Mouse (Mus musculus) adrenal gland, postnatal 4 days (tissue): ENCODE data around the gene Sp9. TPM values are rescaled to one million over a fixed set of nuclear protein-coding genes. Genes with fewer than 3 reads are reported as not detected.
A peak's percentile ranks its signal among the peaks of the same experiment; 100 is the strongest.

Experiments used
- DNase-seq, 2 experiments: peaks; one replicate each; pipeline ENCODE4 v3.0.0; 2021 to 2022; ENCODE audit warnings: low spot score in 2 of 2, mixed read lengths in 2 of 2
- total RNA-seq, 2 experiments: library from RNA; stranded (reverse); gene quantifications; 2 replicates each; pipeline ENCODE4 v1.2.3; 2021

The Sp9 gene
- total RNA-seq, 2 experiments from 2014 or later: 0.20 TPM; not detected in 1

- DNase-seq: no peak
Observed at GRCm38 (mm10) chr2:73306006-73306405, 34.3 kb downstream of the Sp9 start.

- DNase-seq: peak; percentile 74 to 77
Observed at GRCm38 (mm10) chr2:73312152-73313116, 40.7 kb downstream of the Sp9 start, which contains the start of the genes Scrn3 and Cir1. Scrn3 (plus strand) TSS chr2:73312601. Cir1 (minus strand) TSS chr2:73312701.

- peak; percentile 6 to 12 for DNase-seq
Observed at GRCm38 (mm10) chr2:73313117-73313501, 41.4 kb downstream of the Sp9 start.

- DNase-seq: no peak
Observed at GRCm38 (mm10) chr2:73314311-73314710, 42.6 kb downstream of the Sp9 start.

- no peak for DNase-seq
Observed at GRCm38 (mm10) chr2:73317426-73317825, 45.7 kb downstream of the Sp9 start.

- DNase-seq: no peak
Observed at GRCm38 (mm10) chr2:73319218-73319617, 47.5 kb downstream of the Sp9 start.

GRCm38 (mm10) chr2:73322991-73323390 is 51.3 kb downstream of the Sp9 start:
- DNase-seq: no peak

GRCm38 (mm10) chr2:73325871-73326270 is 54.1 kb downstream of the Sp9 start:
- no peak for DNase-seq

Other genes with a start within 250 kb of the Sp9 start
- gene Ola1, start 53.0 kb upstream of the Sp9 start, total RNA-seq: 10 to 100 TPM; 54.5 to 56.9 TPM
- 10 to 100 TPM; 15.1 to 22.8 TPM for gene Scrn3, start 40.7 kb downstream of the Sp9 start, total RNA-seq
- 10 to 100 TPM; 25.3 to 28.8 TPM for gene Cir1, start 40.8 kb downstream of the Sp9 start, total RNA-seq
- 1 to 10 TPM; 8.1 to 9.2 TPM for gene Gpr155, start 114.6 kb downstream of the Sp9 start, total RNA-seq